Comparison of ENCODE assay signal across 11 mouse cellular contexts in genomic region chr11:74842656-74843434, GRCm38 (mm10). TPM values are rescaled to one million over a fixed set of nuclear protein-coding genes. Genes with fewer than 3 reads are reported as not detected.
A peak's percentile ranks its signal among the peaks of the same experiment; 100 is the strongest.
DNase-seq lines count a peak whose midpoint lies in the region; ATAC-seq and TF ChIP-seq lines count a peak whose summit lies in the region.
"Had no signal": no experiment of that assay in that cellular context is flagged by ENCODE, and none has a peak within 500 bp of the region (broad histone marks: within the 10 kb centered on the region; RNA-seq: fewer than 3 reads in every experiment).

No protein-coding gene starts in this region.

- H3K9ac ChIP-seq in hindbrain, embryonic 13.5 days = no peak overlapping the region
- no peak overlapping the region for H3K9ac ChIP-seq in hindbrain, embryonic 14.5 days
- H3K9ac ChIP-seq in neural tube, embryonic 12.5 days = peak overlapping the region; percentile 22; the same call in 1 of the 2 replicates
- H3K9ac ChIP-seq in embryonic facial prominence, embryonic 12.5 days = no peak overlapping the region
- no peak overlapping the region for H3K9ac ChIP-seq in stomach, embryonic 15.5 days
- H3K9ac ChIP-seq: forebrain, postnatal 0 days; hindbrain, embryonic 15.5 days had no signal

- peaks cover 38% of the 10 kb centered on the region for H3K4me1 ChIP-seq in hindbrain, embryonic 13.5 days (replicated peaks)
- peaks cover 7% of the 10 kb centered on the region; the same call in 1 of the 2 replicates for H3K4me1 ChIP-seq in hindbrain, embryonic 14.5 days (replicated peaks; ENCODE audit: control insufficient read depth, insufficient read depth, low read length)
- peaks cover 9% of the 10 kb centered on the region for H3K4me1 ChIP-seq in neural tube, embryonic 12.5 days
- H3K4me1 ChIP-seq in embryonic facial prominence, embryonic 12.5 days = peaks cover 16% of the 10 kb centered on the region
- peaks cover 15% of the 10 kb centered on the region; the same call in 1 of the 2 replicates for H3K4me1 ChIP-seq in stomach, embryonic 15.5 days
- peaks cover 22% of the 10 kb centered on the region for H3K4me1 ChIP-seq in thymus, adult 2 months (replicated peaks; ENCODE audit: control insufficient read depth, insufficient read depth, low read length)

- peak overlapping the region; percentile 3; the same call in 1 of the 2 replicates for H3K27ac ChIP-seq in hindbrain, embryonic 13.5 days
- H3K27ac ChIP-seq in hindbrain, embryonic 14.5 days = no peak overlapping the region
- H3K27ac ChIP-seq in neural tube, embryonic 12.5 days = no peak overlapping the region
- peak overlapping the region; percentile 8; the same call in 1 of the 2 replicates for H3K27ac ChIP-seq in embryonic facial prominence, embryonic 12.5 days
- peak overlapping the region; percentile 1; the same call in 1 of the 2 replicates for H3K27ac ChIP-seq in stomach, embryonic 15.5 days
- H3K27ac ChIP-seq in thymus, adult 2 months (ENCODE audit: control insufficient read depth, insufficient read depth, low read length) = no peak overlapping the region
- H3K27ac ChIP-seq: macrophage had no signal

- no peaks in the 10 kb centered on the region for H3K27me3 ChIP-seq in hindbrain, embryonic 13.5 days
- H3K27me3 ChIP-seq in hindbrain, embryonic 14.5 days (ENCODE audit: control insufficient read depth, insufficient read depth, low read length) = no peaks in the 10 kb centered on the region
- no peaks in the 10 kb centered on the region for H3K27me3 ChIP-seq in neural tube, embryonic 12.5 days (replicated peaks)
- H3K27me3 ChIP-seq in embryonic facial prominence, embryonic 12.5 days = no peaks in the 10 kb centered on the region
- H3K27me3 ChIP-seq in stomach, embryonic 15.5 days (replicated peaks) = no peaks in the 10 kb centered on the region
- no peaks in the 10 kb centered on the region for H3K27me3 ChIP-seq in thymus, adult 2 months (ENCODE audit: control insufficient read depth, insufficient read depth, low read length)
- H3K27me3 ChIP-seq: hindbrain, embryonic 15.5 days had no signal

- DNase-seq in hindbrain, embryonic 14.5 days (ENCODE audit: low spot score) = no peak
- no peak for DNase-seq in neural tube, embryonic 10.5 days (ENCODE audit: extremely low spot score, low spot score)
- no peak for DNase-seq in thymus, adult 2 months
- DNase-seq in right cerebral cortex, postnatal 36 days (ENCODE audit: low spot score in 2 of 2) = no peak
- DNase-seq: forebrain, postnatal 0 days had no signal

- TF ChIP-seq POLR2A in thymus, adult 2 months (IDR thresholded peaks at IDR 0.05; ENCODE audit: control insufficient read depth, extremely low read depth, insufficient read depth, low read length, poor library complexity) = no peak

- no peak overlapping the region for H3K4me2 ChIP-seq in hindbrain, embryonic 13.5 days
- H3K4me2 ChIP-seq in hindbrain, embryonic 14.5 days (replicated peaks) = no peak overlapping the region
- no peak overlapping the region for H3K4me2 ChIP-seq in neural tube, embryonic 12.5 days (replicated peaks)
- H3K4me2 ChIP-seq in embryonic facial prominence, embryonic 12.5 days (replicated peaks) = no peak overlapping the region
- no peak overlapping the region for H3K4me2 ChIP-seq in stomach, embryonic 15.5 days
- H3K4me2 ChIP-seq: hindbrain, embryonic 15.5 days had no signal

- H3K4me3 ChIP-seq in hindbrain, embryonic 13.5 days = no peak overlapping the region
- no peak overlapping the region for H3K4me3 ChIP-seq in hindbrain, embryonic 14.5 days (replicated peaks; ENCODE audit: low read length)
- no peak overlapping the region for H3K4me3 ChIP-seq in neural tube, embryonic 12.5 days
- H3K4me3 ChIP-seq in embryonic facial prominence, embryonic 12.5 days = no peak overlapping the region
- H3K4me3 ChIP-seq in stomach, embryonic 15.5 days (replicated peaks) = no peak overlapping the region
- no peak overlapping the region for H3K4me3 ChIP-seq in thymus, adult 2 months (ENCODE audit: control insufficient read depth, insufficient read depth, low read length)
- H3K4me3 ChIP-seq: hindbrain, embryonic 15.5 days had no signal

- ATAC-seq in hindbrain, embryonic 13.5 days (ENCODE audit: low FRiP score) = no peak
- ATAC-seq in hindbrain, embryonic 14.5 days (ENCODE audit: low FRiP score) = no peak
- no peak for ATAC-seq in neural tube, embryonic 12.5 days (ENCODE audit: low FRiP score, low read depth)
- no peak for ATAC-seq in embryonic facial prominence, embryonic 12.5 days (ENCODE audit: insufficient number of reproducible peaks, insufficient read depth, low FRiP score, low TSS enrichment)
- ATAC-seq in stomach, embryonic 15.5 days (ENCODE audit: insufficient read depth, low FRiP score, low read depth) = no peak
- ATAC-seq: forebrain, postnatal 0 days had no signal

- 0 out of 2 replicates have a peak, but pooled peaks cover 4% of the 10 kb centered on the region for H3K9me3 ChIP-seq in hindbrain, embryonic 13.5 days
- no peaks in the 10 kb centered on the region for H3K9me3 ChIP-seq in hindbrain, embryonic 14.5 days (ENCODE audit: control insufficient read depth, low read length)
- H3K9me3 ChIP-seq in neural tube, embryonic 12.5 days = peaks cover 4% of the 10 kb centered on the region; the same call in 1 of the 2 replicates
- H3K9me3 ChIP-seq in embryonic facial prominence, embryonic 12.5 days = peaks cover 4% of the 10 kb centered on the region; the same call in 1 of the 2 replicates
- H3K9me3 ChIP-seq in stomach, embryonic 15.5 days = no peaks in the 10 kb centered on the region
- H3K9me3 ChIP-seq: hindbrain, embryonic 15.5 days had no signal

- WGBS in hindbrain, embryonic 13.5 days = 93% methylated on average over 22 of the region's 22 CpGs
- 92% methylated on average over 22 of the region's 22 CpGs for WGBS in hindbrain, embryonic 14.5 days
- WGBS in neural tube, embryonic 12.5 days = 92% methylated on average over 22 of the region's 22 CpGs
- WGBS in embryonic facial prominence, embryonic 12.5 days = 89% methylated on average over 22 of the region's 22 CpGs
- WGBS in stomach, embryonic 15.5 days = 88% methylated on average over 22 of the region's 22 CpGs
- WGBS in thymus, adult 2 months = 83% methylated on average over 19 of the region's 22 CpGs

- no peak for TF ChIP-seq CTCF in thymus, adult 2 months (IDR thresholded peaks at IDR 0.05; ENCODE audit: borderline replicate concordance, control insufficient read depth, extremely low read depth, insufficient read depth, low read length, poor library complexity)

- peaks cover 52% of the 10 kb centered on the region for H3K36me3 ChIP-seq in hindbrain, embryonic 13.5 days
- peaks cover 43% of the 10 kb centered on the region for H3K36me3 ChIP-seq in hindbrain, embryonic 14.5 days (replicated peaks; ENCODE audit: control insufficient read depth, insufficient read depth)
- H3K36me3 ChIP-seq in neural tube, embryonic 12.5 days = peaks cover 42% of the 10 kb centered on the region
- peaks cover 46% of the 10 kb centered on the region for H3K36me3 ChIP-seq in embryonic facial prominence, embryonic 12.5 days
- H3K36me3 ChIP-seq in stomach, embryonic 15.5 days = peaks cover 18% of the 10 kb centered on the region
- no peaks in the 10 kb centered on the region for H3K36me3 ChIP-seq in thymus, adult 2 months (ENCODE audit: control insufficient read depth, insufficient read depth, low read length)

RNA-seq across cellular contexts. Expression of gene Mnt, which starts 12.1 kb away (rescaled TPM):
- 9.0 and 9.1 TPM in 2 replicates for polyA plus RNA-seq in hindbrain, embryonic 13.5 days (2015; fragmentation: Nextera tagmentation; extraction: Ambion mirVana)
- polyA plus RNA-seq in hindbrain, embryonic 14.5 days (2014; fragmentation: Nextera tagmentation; extraction: Ambion mirVana) = 8.3 and 8.8 TPM in 2 replicates
- 7.8 and 9.0 TPM in 2 replicates for polyA plus RNA-seq in neural tube, embryonic 12.5 days (2016; fragmentation: Nextera tagmentation; extraction: Ambion mirVana)
- polyA plus RNA-seq in embryonic facial prominence, embryonic 12.5 days (2016; fragmentation: Nextera tagmentation; extraction: Ambion mirVana) = 6.4 TPM in 2 replicates
- polyA plus RNA-seq in stomach, embryonic 15.5 days (2015; fragmentation: Nextera tagmentation; extraction: Ambion mirVana) = 3.9 and 4.5 TPM in 2 replicates
- 39.9 and 48.4 TPM in 2 replicates for polyA plus RNA-seq in thymus, adult 2 months (2012; rRNA removed)

RNA-seq across cellular contexts. Expression of gene Sgsm2, which starts 54.0 kb away (rescaled TPM):
- polyA plus RNA-seq in hindbrain, embryonic 13.5 days (2015; fragmentation: Nextera tagmentation; extraction: Ambion mirVana) = 17.8 and 19.1 TPM in 2 replicates
- 23.7 and 28.9 TPM in 2 replicates for polyA plus RNA-seq in hindbrain, embryonic 14.5 days (2014; fragmentation: Nextera tagmentation; extraction: Ambion mirVana)
- 16.1 and 16.8 TPM in 2 replicates for polyA plus RNA-seq in neural tube, embryonic 12.5 days (2016; fragmentation: Nextera tagmentation; extraction: Ambion mirVana)
- polyA plus RNA-seq in embryonic facial prominence, embryonic 12.5 days (2016; fragmentation: Nextera tagmentation; extraction: Ambion mirVana) = 7.5 and 7.9 TPM in 2 replicates
- 6.2 and 6.9 TPM in 2 replicates for polyA plus RNA-seq in stomach, embryonic 15.5 days (2015; fragmentation: Nextera tagmentation; extraction: Ambion mirVana)
- polyA plus RNA-seq in thymus, adult 2 months (2012; rRNA removed) = 13.5 and 14.5 TPM in 2 replicates

RNA-seq across cellular contexts. Expression of gene Tsr1, which starts 55.0 kb away (rescaled TPM):
- 29.4 and 29.6 TPM in 2 replicates for polyA plus RNA-seq in hindbrain, embryonic 13.5 days (2015; fragmentation: Nextera tagmentation; extraction: Ambion mirVana)
- 32.1 and 33.1 TPM in 2 replicates for polyA plus RNA-seq in hindbrain, embryonic 14.5 days (2014; fragmentation: Nextera tagmentation; extraction: Ambion mirVana)
- polyA plus RNA-seq in neural tube, embryonic 12.5 days (2016; fragmentation: Nextera tagmentation; extraction: Ambion mirVana) = 35.2 and 38.3 TPM in 2 replicates
- polyA plus RNA-seq in embryonic facial prominence, embryonic 12.5 days (2016; fragmentation: Nextera tagmentation; extraction: Ambion mirVana) = 39.2 and 44.5 TPM in 2 replicates
- 43.3 and 48.3 TPM in 2 replicates for polyA plus RNA-seq in stomach, embryonic 15.5 days (2015; fragmentation: Nextera tagmentation; extraction: Ambion mirVana)
- 15.4 and 17.9 TPM in 2 replicates for polyA plus RNA-seq in thymus, adult 2 months (2012; rRNA removed)

Comparison
In these comparisons a context has a peak if more than half of its experiments do, and no peak if none do; other contexts are left out.
1. H3K27ac ChIP-seq: peak in hindbrain, embryonic 13.5 days (single experiment), embryonic facial prominence, embryonic 12.5 days (single experiment) and stomach, embryonic 15.5 days (single experiment); none in hindbrain, embryonic 14.5 days (single experiment), neural tube, embryonic 12.5 days (single experiment) and thymus, adult 2 months (single experiment).